Mouse (Mus musculus) thymus, postnatal 10 days (tissue): ENCODE results near the gene Aamp.

ENCODE experiments used
- DNase-seq, 2 experiments: peaks; one replicate each; pipeline ENCODE4 v3.0.0; 2021; ENCODE audit warnings: low spot score in 2 of 2

Aamp gene

GRCm38 (mm10) chr1:74281886-74282285 lies 2.7 kb downstream of the Aamp start:
- DNase-seq, result no peak

DNA sequence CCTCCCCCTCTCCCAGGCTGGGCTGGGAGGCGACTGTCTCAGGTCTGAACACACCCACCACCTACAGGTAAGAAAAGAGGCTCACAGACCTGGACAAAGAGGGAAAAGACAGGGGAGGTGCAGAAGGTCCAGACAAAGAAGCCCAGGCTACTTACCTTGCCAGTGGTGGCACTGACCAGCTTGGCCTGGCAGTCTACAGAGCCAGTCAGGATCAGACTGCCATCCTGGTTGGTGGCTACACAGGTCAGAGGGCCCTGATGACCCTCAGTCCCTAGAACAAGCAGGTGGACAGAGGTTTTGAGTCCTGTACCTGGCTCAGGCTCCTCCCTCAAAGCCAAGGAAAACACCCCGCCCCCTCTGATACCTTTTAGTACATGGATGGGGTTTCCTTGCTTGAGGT lies 3.2 kb downstream of the Aamp start:
- no peak for DNase-seq

- no peak for DNase-seq
These were observed 3.8 kb downstream of the Aamp start for GRCm38 (mm10) chr1:74280591-74281325.

GRCm38 (mm10) chr1:74278988-74279387 lies 5.5 kb downstream of the Aamp start:
- DNase-seq, result no peak

DNA sequence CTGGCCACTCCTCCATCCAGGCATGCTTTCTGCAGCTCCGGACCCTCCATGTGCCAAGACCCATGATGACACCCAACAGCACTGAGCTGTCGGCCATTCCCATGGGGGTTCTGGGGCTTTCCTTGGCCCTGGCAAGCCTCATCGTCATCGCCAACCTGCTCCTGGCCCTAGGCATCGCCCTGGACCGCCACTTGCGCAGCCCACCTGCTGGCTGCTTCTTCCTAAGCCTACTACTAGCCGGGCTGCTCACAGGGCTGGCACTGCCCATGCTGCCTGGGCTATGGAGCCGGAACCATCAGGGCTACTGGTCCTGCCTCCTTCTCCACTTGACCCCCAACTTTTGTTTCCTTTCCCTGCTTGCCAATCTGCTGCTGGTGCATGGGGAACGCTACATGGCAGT lies 6.0 kb downstream of the Aamp start, which contains the start of gene Gpbar1:
Gene Gpbar1 (plus strand): TSS at position 13 of the 400 bp plus-strand sequence.
- no peak for DNase-seq

DNA sequence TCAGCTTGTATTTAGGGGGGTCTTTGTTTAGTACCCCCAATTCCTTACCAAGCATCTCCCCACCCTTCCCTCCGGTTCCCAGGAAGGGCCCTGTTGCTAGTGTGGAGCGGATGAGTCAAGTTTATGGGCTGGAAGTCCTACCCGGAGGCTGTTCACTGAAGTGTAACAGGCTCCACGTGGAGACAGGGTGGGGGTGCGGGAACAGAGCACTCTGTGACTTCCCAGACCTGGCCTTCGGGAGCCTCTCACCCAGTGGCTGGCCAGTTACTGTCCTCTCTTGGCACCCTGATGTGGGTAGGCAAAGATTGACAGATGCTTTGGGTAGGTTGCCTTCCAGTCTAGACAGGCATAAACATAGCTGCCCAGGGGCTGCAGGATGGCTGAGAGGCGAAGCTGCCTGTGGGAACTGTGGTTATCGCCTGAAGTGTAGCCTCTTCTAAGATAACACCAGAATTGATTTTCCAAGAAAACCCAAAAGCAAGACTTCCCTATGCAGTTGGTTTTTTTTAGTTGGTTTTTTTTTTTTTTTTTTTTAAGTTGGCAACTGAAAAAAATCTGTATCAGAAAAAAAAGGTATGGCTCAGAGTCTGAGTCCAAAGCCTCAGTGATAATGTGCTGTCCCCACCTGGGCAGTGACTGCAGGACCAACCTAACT lies 6.5 kb downstream of the Aamp start:
- no peak for DNase-seq

- DNase-seq, result no peak
These were observed 7.5 kb downstream of the Aamp start for GRCm38 (mm10) chr1:74277041-74277440.

GRCm38 (mm10) chr1:74275015-74275414 lies 9.5 kb downstream of the Aamp start:
- DNase-seq, result no peak

DNA sequence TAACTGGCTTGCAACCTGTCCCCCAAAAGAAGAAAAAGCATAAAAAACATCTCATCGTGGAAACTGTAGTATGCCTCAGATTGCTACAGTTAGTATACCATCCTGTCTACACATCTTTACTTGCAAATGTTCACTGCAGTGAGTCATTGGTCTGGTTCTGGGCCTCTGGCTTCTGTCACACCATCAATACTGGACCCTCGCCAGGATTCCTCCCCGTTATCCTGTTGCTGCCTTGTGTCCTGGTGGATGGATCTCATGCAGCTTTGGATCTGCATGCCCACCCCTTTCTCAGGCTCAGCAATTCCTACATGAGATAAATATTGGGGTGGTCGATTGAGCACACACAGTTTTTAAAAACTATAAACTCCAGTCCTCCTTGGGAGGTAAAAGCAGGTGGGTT lies 12.9 kb downstream of the Aamp start:
- no peak for DNase-seq

GRCm38 (mm10) chr1:74268750-74269149 lies 15.8 kb downstream of the Aamp start:
- no peak for DNase-seq

DNA sequence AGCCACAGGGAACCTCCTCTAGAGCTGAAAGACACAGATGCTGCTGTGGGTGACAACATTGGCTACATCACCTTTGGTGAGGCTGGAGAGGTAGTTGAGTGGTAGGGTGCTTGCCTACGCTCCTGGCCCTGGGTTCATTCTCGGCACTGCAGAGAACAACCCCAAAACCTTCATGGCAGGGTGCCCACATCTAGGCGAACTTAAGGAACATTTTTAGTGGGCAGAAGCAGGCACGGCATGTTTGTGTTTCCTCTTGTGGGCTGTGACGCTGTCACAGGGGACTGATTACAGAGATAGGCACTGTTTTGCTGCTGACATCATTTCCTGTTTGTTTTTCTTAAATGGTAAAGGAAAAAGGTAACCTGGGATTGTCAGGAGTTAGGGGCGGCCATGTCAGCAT lies 22.0 kb downstream of the Aamp start:
- no peak for DNase-seq

DNA sequence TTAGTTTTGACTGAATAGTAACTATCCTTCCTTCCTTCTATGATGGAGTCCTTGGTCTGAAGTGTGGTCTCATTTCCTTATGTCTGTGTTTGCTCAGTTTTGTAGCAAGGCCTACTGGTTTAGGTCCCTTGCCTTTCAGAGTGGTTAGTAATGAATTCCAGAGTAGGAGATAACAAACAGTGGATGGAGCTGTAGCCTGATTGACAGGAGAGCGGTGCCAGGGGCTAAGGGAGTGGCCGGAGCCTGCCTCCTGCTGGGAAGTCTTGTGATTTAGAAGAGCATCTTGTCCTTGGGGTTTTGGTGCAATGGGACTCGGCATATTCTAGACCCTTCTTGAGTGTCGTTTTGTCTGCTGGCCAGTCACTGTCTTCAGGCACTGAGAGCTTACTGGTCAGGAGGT lies 27.8 kb downstream of the Aamp start:
- DNase-seq, result no peak

DNA sequence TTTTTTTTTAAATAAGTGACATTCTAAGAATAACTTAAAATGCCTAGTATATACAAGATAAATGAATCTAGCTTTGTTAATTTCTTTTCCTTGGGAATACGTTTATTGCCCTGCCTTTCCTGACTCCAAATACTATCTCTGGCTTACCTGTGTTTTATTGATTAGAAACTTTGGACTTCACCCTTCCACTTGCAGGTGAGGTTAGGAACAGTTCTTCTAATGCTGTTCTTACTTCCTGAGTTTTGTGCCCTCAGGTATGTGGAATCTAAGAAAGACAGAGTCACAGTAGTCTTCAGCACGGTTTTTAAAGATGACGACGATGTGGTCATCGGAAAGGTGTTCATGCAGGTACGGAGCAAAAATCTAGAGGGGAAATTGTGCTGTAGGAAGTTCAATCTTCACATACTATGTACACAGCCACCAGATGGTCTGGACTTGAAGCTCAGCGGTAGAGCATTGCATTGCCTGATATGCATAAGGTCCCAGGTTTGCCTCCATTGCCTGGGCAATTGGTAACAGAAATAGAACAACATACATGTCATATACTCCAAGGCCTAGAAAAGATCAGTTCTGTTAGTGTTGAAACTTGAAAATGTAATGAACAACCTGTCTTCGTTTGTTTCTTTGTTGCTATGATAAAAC lies 28.7 kb downstream of the Aamp start:
- DNase-seq, result no peak

- no peak for DNase-seq
These were observed 34.4 kb downstream of the Aamp start for GRCm38 (mm10) chr1:74250096-74250495.

DNA sequence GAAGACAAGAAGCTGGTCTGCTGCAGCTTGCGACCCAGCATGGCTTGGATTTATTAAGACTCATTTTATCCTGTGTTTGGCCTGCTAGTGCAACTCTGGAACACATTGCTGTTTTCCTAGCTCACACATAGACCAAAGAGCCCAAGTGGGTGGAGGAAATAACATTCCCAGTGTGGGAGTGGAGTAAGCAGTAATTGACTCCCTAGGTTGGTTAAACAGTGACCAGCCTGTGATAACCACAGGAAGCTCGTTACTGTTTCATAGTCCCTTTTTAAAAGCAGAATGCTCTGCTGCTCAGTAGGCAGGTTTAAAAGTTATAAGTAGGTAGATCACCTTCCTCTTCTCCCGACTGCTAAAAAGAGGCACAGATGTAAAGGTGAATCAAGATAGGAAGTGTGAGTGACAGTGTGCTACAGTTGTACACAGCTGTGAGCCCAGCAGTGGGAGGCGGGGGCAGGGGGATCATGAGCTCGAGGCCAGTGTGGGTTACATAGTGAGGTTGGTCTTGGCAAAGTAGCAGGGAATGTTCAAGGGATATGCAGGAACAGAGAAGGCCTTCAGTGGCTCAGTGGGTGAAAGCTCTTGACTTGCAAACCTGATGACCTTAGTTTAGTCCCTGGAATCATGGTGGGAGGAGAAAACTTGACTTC lies 35.1 kb downstream of the Aamp start:
- DNase-seq, result peak in 1 of 2 experiments; percentile 18

DNA sequence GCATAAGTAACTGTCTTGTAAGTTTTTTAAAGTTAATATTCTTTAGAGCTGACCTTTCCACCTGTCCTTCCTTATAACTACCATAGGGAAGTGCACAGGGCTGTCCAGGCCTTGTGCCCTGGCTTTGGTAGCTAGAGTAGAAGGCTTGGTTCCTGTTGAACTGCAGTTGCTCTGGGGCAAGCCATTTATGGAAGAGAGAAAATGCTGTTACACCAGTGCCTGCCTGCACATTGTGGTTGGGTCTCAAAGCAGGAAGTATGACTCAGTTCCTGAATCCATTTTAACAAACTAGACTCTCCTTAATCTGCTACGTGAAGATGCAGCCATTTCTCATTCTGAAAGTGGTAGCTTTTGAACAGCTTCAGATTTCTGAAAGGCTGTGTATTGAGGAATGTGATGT lies 35.7 kb downstream of the Aamp start:
- peak; percentile 20 to 37 for DNase-seq

DNA sequence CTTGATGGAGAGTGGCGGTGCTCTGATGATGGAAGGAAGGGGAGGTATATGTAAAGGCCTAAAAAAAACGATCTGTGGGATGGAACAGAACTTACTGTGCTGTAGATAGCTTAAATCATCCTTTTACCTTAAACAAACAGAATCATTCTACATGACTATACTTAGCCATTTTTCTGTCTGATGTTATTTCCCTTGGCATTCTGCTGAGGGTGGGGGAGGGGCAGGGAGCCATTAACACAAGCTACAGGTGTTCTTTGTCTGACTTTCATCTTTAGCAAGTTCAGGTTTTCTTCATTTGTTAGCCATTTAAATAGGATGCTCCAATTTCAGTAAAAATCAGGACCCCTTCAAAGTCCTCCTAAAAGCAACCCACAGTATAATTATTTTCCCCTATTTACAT lies 39.0 kb downstream of the Aamp start:
- no peak for DNase-seq

DNA sequence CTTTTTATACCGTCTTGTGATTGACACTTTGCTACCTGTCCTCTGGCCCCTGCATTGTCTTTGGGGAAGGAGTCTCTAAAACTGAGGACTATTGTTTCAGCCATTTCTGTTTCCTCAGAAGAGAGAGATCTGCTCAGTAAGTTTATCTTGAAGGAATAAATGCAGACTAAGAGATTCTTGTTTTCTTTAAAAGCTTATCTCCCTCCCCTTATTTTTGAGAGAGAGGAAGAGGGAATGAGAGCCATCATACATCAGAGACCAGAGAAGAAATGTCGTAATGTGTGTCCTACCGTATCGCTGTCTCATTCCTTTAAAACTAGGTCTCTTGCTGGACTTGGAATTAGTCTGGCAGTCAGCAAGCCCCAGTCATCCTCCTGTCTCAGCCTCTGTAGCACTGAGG lies 43.7 kb downstream of the Aamp start:
- DNase-seq, result no peak

- no peak for DNase-seq
These were observed 44.2 kb downstream of the Aamp start for GRCm38 (mm10) chr1:74240311-74240710.

DNA sequence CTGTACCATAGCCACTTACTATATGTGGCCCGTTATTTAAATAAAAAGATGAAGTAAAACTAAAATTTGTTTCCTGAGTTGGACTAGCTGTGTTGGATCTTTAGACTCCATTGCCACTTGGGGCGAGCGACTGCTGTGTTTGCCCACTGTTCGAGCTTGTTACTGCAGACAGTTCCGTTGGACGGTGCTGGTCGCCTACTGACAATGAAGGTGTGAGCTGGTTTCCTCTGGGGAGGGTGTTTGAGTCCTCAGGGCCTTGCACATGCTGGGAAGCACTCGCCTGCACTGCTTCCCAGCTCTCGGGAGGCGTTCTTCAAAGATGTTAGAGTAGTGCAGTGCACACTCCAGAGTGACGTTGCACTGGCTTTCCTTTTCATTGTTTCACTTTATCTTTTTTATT lies 44.9 kb downstream of the Aamp start:
- no peak for DNase-seq

DNA sequence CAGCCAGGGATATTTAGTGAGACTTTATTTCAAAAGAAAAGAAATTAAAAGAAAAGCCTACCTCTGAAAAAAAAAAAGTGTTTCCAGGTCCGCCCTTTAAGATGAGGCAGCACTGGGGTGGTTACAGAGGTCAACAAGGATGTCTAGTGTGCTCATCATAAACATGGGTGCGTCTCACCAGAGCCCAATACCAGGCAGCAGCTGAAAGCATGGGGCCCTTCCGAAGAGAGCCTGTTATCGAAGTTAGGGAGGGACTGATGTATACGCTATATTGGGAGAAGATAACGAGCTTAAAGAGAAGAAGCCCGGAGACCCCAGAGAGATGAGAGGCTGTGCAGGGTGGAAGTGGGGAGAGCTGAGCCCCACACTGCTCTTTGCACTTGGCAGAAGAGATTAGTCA lies 45.4 kb downstream of the Aamp start:
- no peak for DNase-seq

- DNase-seq, result no peak
These were observed 46.4 kb downstream of the Aamp start for GRCm38 (mm10) chr1:74238136-74238535.

GRCm38 (mm10) chr1:74237671-74238070 lies 46.9 kb downstream of the Aamp start:
- no peak for DNase-seq
